Mouse (Mus musculus): ENCODE results near the gene Wdr49. TPM values are rescaled to one million over a fixed set of nuclear protein-coding genes. Genes with fewer than 3 reads are reported as not detected.
A peak's percentile ranks its signal among the peaks of the same experiment; 100 is the strongest.

Wdr49 gene
- total and polyA plus RNA-seq, 3 experiments, result not detected

DNA sequence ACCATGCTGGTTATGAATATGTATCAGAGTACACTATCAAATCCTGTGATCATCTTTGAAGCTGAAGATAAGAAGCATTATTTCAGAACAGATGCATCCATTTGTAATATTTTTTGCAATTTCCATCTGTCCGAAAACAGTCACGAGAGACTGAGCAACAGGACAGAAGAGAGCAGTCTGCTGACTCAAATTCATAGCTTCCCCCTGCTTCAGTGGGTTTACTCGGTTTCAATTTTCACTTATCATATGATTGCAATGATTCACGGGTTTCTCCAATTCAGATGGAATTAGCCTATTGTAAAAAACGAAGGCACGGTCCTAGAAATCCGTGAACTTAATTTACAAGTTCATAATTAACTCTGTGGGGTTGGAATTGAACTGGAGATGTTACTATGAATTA, 13.8 kb downstream of the Wdr49 start:
- Histone ChIP-seq H3K4me2 (ENCODE audit: insufficient read depth, low read depth, poor library complexity, severe bottlenecking) (no peak overlapping the region), H3K27me3 (replicated peaks) (no peaks in the 10 kb centered on the region), H3K4me3 (replicated peaks in 1 of 3; ENCODE audit: low read depth in 2 of 3, low read length in 2 of 3, poor library complexity in 1 of 3) (no peak overlapping the region), H3K9me3 (replicated peaks; ENCODE audit: low read length) (no peaks in the 10 kb centered on the region), H3K9ac (ENCODE audit: insufficient read depth, low read depth) (no peak overlapping the region), H3K27ac (ENCODE audit: insufficient read depth, low read depth) (no peak overlapping the region), H3K4me1 (ENCODE audit: control insufficient read depth in 1 of 2, insufficient read depth in 2 of 2) (no peaks in the 10 kb centered on the region), H3K79me2 (replicated peaks; ENCODE audit: control insufficient read depth, extremely low read depth, insufficient read depth, poor library complexity, severe bottlenecking) (no peaks in the 10 kb centered on the region), H3K36me3 (replicated peaks in 1 of 2; ENCODE audit: control insufficient read depth in 1 of 2, insufficient read depth in 1 of 2, low read length in 1 of 2) (no peaks in the 10 kb centered on the region)
- peak; percentile 53; the same call in 1 of the 2 replicates for TF ChIP-seq IRF4 (IDR thresholded peaks at IDR 0.05; ENCODE audit: low read depth, low read length)
- no peak for TF ChIP-seq UBTF (IDR thresholded peaks at IDR 0.05; ENCODE audit: low read depth, low read length)
- no peak for TF ChIP-seq NELFE (IDR thresholded peaks at IDR 0.05; ENCODE audit: low read depth, low read length)
- 0 out of 2 replicates have a peak, but pooled peaks have one; percentile 12 for TF ChIP-seq JUN (IDR thresholded peaks at IDR 0.05; ENCODE audit: insufficient read depth, low read depth, low read length)
- peak; percentile 65 for TF ChIP-seq EP300 (IDR thresholded peaks at IDR 0.05; ENCODE audit: low read length)
- TF ChIP-seq TBP (conservative IDR thresholded peaks at IDR 0.05; ENCODE audit: low read depth, low read length), result no peak
- no peak for TF ChIP-seq MEF2A (IDR thresholded peaks at IDR 0.05; ENCODE audit: borderline replicate concordance, low read depth, low read length)
- 0 out of 2 replicates have a peak, but pooled peaks have one; percentile 17 for TF ChIP-seq MAFK (IDR thresholded peaks at IDR 0.05; ENCODE audit: insufficient replicate concordance, low read length)
- TF ChIP-seq SIN3A (IDR thresholded peaks at IDR 0.05; ENCODE audit: low read length), result no peak
- peak; percentile 59; the same call in 1 of the 2 replicates for TF ChIP-seq JUND (conservative IDR thresholded peaks at IDR 0.05; ENCODE audit: low read depth, low read length)
- no peak for TF ChIP-seq RAD21 (IDR thresholded peaks at IDR 0.05; ENCODE audit: low read depth, low read length)
- TF ChIP-seq ETS1 (conservative IDR thresholded peaks at IDR 0.05; ENCODE audit: low read depth, low read length), result no peak; the same call in 1 of the 2 replicates
- TF ChIP-seq ELF1 (IDR thresholded peaks at IDR 0.05; ENCODE audit: low read depth, low read length), result no peak
- TF ChIP-seq BHLHE40 (IDR thresholded peaks at IDR 0.05; ENCODE audit: low read depth, low read length), result peak; percentile 80
- dilution Hi-C loops (cut with MboI; ENCODE audit: extremely low pct_ligation_motif_present, extremely low pct_unique_long_range_greater_than_20kb, low sequenced_read_pairs) (no loop called here), in situ Hi-C loops (cut with MboI; ENCODE audit: low pct_ligation_motif_present, low pct_unique_long_range_greater_than_20kb, low sequenced_read_pairs) (no loop called here)
- DNase-seq (ENCODE audit: extremely low read depth), result peak; percentile 18

DNA sequence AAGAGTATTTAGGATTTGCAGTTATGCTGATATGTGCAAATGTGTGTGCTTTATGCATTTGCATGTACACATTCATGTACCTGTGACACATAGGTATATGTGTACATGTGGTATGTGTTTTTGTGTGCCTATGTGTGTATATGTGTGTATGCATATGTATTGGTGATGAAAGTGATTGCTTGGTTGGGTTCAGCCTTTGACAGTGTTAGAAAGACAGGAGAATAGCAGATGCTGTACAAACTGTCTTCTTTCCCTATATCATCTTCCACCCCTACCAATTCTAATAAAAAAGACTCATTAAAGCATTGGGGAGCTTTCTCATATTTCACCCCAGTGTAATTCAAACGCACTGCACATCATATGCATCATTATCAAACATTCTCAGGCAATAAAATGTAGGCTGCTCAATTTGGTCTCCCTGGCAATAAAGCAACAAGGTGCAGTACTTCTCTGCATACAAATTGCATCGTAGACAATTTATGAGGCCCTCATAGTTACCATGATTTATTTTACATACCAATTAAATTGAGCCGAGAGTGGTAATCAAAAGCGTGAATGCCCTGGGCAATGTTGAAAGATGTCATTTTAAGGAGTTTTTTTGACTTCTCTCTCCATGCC, 51.3 kb downstream of the Wdr49 start:
- Histone ChIP-seq H3K9ac (ENCODE audit: insufficient read depth, low read depth) (no peak overlapping the region), H3K36me3 (replicated peaks in 1 of 2; ENCODE audit: control insufficient read depth in 1 of 2, insufficient read depth in 1 of 2, low read length in 1 of 2) (no peaks in the 10 kb centered on the region), H3K9me3 (replicated peaks; ENCODE audit: low read length) (no peaks in the 10 kb centered on the region), H3K4me1 (ENCODE audit: control insufficient read depth in 1 of 2, insufficient read depth in 2 of 2) (no peaks in the 10 kb centered on the region), H3K4me3 (replicated peaks in 1 of 3; ENCODE audit: low read depth in 2 of 3, low read length in 2 of 3, poor library complexity in 1 of 3) (no peak overlapping the region), H3K27ac (ENCODE audit: insufficient read depth, low read depth) (no peak overlapping the region), H3K27me3 (replicated peaks) (no peaks in the 10 kb centered on the region), H3K4me2 (ENCODE audit: insufficient read depth, low read depth, poor library complexity, severe bottlenecking) (no peak overlapping the region), H3K79me2 (replicated peaks; ENCODE audit: control insufficient read depth, extremely low read depth, insufficient read depth, poor library complexity, severe bottlenecking) (no peaks in the 10 kb centered on the region)
- in situ Hi-C loops (cut with MboI; ENCODE audit: low pct_ligation_motif_present, low pct_unique_long_range_greater_than_20kb, low sequenced_read_pairs) (no loop called here), dilution Hi-C loops (cut with MboI; ENCODE audit: extremely low pct_ligation_motif_present, extremely low pct_unique_long_range_greater_than_20kb, low sequenced_read_pairs) (no loop called here)
- no peak for DNase-seq (ENCODE audit: extremely low read depth)
- TF ChIP-seq CHD2 (IDR thresholded peaks at IDR 0.05; ENCODE audit: low read length), result no peak
- TF ChIP-seq RAD21 (IDR thresholded peaks at IDR 0.05; ENCODE audit: low read depth, low read length), result no peak
- no peak for TF ChIP-seq TBP (conservative IDR thresholded peaks at IDR 0.05; ENCODE audit: low read depth, low read length)
- TF ChIP-seq IRF4 (IDR thresholded peaks at IDR 0.05; ENCODE audit: low read depth, low read length), result no peak
